Mouse (Mus musculus): ENCODE results near the gene Lhb.

Gene Lhb

DNA sequence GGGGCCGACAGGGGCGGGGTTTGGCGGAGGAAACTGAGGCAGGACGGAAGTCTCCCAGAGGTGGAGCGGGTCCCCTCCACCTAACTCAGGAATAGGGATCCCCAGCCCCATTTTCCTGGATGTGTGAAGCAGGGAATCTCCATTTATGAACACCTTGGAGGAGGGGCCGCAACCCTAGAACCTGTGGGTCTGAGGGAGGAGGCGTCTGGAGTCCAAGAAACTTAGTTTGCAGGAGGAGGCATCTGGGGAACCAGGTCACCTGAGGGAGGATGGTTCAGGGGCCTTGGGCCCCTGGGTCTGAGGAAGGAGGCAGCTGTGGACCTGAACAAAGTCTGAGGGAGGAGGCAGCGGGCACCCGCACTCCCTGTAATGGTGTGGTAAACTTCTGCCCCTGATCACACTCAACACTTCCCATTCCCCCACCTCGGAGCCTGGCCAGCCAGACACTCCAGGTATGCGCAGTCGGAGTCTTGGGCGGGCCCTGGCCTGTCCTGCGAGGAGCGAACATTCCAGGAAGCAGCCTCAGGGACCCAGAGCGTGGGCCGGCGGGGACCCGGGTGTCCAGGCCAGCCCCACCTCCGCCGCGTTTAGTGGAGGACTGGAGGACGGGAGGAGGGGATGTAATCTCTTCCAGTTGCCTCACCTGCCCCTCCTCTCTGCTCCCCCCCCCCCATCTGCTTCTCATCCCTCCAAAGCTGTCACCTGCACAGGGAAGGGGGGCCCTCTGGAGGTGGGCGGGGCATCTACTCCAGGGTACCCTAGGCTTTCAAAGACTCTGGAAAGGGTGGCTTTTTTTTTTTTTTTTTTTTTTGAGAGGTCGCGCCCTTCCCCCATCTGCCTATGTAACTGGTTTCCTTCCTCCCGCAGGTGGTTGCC, 6.5 kb upstream of the Lhb start:
- no peak for DNase-seq (ENCODE audit: low read depth, low spot score)

GRCm38 (mm10) chr7:45414740-45415224, 5.8 kb upstream of the Lhb start:
- DNase-seq (ENCODE audit: low read depth, low spot score), result no peak

DNA sequence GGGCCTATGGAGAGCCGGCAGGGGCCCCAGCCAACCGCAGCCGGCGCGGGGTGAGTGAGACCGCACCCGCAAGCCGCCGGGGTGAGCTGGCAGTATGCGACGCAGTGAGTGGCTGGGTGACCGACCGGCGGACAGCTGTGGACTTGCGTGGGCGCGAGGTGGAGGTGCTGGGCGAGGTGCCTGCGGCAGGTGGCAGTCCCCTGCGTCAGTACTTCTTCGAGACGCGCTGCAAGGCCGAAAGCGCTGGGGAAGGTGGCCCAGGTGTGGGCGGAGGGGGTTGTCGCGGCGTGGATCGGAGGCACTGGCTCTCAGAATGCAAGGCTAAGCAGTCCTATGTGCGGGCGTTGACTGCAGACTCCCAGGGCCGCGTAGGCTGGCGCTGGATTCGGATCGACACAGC, 5.0 kb upstream of the Lhb start:
- DNase-seq (ENCODE audit: low read depth, low spot score), result no peak

DNA sequence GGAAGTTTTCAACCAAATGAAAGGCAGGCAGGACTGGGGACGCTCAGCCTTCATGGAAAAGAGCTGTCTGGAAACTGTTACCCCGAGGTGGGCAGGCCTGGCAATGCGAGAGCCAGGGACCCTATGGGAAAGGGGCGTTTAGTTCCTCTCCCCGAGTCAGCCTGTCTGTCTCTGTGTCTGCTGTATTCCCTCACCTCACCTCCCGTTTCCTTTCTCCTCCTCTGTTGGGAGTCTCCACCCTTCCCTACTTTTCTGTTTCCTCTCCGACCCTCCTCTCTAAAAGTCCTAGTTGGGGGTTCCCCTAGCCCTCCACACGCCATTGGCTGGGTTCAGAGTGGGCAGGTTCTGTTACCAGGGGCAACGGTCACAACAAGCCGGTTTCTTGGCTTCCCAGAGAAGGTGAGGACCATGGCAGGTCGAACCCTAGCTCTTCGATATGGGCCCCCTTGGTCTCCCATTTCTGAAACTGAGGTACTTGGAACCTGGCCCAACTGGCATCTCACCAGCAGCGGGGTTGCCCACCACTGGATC, 2.6 kb upstream of the Lhb start:
- DNase-seq (ENCODE audit: low read depth, low spot score), result peak; percentile 46

GRCm38 (mm10) chr7:45419859-45420614, 583 bp upstream of the Lhb start:
- DNase-seq (ENCODE audit: low read depth, low spot score), result peak; percentile 89

DNA sequence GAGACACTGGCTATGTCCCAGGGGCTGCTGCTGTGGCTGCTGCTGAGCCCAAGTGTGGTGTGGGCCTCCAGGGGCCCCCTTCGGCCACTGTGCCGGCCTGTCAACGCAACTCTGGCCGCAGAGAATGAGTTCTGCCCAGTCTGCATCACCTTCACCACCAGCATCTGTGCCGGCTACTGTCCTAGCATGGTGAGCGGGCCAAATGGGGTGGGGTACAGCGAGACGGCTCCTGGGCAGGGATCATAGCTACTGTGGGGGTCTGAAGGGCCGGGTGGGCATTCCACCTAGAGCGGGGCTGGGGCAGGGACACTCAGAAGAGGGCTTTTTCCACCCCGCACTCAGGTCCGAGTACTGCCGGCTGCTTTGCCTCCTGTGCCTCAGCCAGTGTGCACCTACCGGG, 574 bp downstream of the Lhb start:
- no peak for DNase-seq (ENCODE audit: low read depth, low spot score)

DNA sequence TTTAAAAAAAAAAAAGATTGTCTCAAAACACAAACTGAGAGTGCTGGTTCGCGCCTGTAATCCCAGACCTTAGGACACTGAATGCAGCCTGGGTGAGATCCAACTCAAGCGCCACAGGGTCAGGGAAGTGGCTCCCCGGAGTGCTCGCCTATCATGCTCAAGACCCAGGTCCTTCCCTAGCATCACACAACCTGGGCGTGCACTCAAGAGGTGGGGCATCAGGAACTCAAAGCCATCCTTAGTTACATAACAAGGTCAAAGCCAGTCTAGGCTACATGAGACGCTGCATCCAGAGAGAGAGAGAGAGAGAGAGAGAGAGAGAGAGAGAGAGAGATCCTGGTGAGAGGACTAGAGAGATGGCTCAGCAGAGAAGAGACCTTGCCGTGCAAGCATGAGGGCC, 5.9 kb downstream of the Lhb start:
- DNase-seq (ENCODE audit: low read depth, low spot score), result no peak

DNA sequence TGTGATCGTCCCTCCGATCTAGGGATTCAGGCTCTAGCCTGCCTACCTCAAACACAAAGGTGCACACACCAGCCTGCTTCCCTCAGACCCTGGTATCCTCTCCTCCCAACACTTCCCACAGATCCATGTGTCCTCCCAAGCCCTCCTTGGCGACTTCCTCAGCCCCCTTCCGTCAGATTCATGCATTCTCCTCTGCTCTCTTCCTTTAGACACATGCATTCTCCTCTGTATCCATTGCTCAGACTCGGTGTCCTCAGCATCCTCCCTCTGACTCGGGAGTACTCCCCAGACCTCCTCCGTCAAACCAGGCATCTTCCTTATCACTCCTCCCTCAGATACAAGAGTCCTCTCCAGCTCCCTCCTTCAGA, 13.2 kb downstream of the Lhb start:
- DNase-seq (ENCODE audit: low read depth, low spot score), result no peak

- peak; percentile 100 for DNase-seq (ENCODE audit: low read depth, low spot score)
Measured at GRCm38 (mm10) chr7:45434203-45435015, 13.8 kb downstream of the Lhb start, which contains the start of gene Gys1. TSS of gene Gys1 (plus strand) at chr7:45434844.

DNA sequence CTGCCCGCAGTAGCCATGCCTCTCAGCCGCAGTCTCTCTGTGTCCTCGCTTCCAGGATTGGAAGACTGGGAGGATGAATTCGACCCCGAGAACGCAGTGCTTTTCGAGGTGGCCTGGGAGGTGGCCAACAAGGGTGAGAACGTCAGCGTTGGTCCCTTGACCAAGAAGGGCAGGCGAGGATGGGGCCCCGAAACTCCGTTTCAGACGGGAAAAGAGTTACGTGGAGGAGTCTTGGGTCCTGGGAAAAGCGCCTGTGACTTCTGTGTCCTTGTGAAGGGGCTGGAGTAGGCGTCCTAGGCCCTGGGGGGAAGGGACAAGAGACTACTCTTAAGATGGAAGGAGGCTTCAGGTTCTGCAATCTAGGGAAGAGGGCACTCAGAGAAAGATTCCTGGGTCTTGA, 14.4 kb downstream of the Lhb start:
- no peak for DNase-seq (ENCODE audit: low read depth, low spot score)

- DNase-seq (ENCODE audit: low read depth, low spot score), result no peak
Measured at GRCm38 (mm10) chr7:45436444-45436843, 15.8 kb downstream of the Lhb start.

GRCm38 (mm10) chr7:45437046-45437445, 16.4 kb downstream of the Lhb start:
- peak; percentile 88 for DNase-seq (ENCODE audit: low read depth, low spot score)

GRCm38 (mm10) chr7:45437521-45438276, 17.1 kb downstream of the Lhb start, which contains the start of gene Ruvbl2:
TSS of gene Ruvbl2 (minus strand) at chr7:45438096.
- peak; percentile 91 for DNase-seq (ENCODE audit: low read depth, low spot score)

DNA sequence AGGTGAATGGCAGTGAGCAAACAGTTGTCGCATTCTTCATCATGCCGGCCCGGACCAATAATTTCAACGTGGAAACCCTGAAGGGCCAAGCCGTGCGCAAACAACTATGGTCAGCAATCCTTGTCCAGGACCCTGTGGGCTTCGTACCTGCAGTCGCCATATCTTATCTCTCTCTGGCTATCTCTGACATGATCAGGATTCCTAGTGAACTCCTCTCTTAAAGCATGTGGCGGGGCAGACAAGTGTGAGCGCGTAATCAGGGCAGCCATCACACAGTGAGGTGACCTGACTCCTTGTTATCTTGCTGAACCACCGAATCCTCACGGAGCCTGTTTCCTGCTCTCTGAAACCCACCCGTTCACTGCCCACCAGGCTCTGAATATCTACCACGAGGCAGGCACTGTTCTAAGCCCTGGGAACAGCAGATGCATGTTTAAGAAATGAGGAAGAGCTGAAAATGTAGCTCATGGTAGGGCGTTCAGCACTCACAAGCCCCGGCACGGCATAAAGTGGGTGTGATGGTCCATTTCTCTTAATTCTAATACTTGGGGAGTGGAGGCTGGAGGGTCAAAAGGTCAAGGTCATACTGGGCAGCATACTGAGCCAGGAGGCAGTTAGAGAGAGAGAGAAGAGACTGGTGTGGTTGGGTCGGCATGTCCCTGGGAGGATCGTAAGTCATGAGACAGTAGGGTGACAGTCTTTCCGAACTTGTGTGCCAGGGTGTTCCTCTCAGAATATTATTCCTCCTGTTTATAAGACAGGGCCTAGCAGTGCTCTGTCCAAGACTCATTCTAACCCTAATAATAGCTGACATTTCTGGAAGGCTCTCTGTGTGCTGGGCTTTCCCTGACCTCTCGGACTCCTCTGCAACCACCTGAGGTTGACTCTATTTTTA, 23.2 kb downstream of the Lhb start:
- peak; percentile 58 for DNase-seq (ENCODE audit: low read depth, low spot score)

DNA sequence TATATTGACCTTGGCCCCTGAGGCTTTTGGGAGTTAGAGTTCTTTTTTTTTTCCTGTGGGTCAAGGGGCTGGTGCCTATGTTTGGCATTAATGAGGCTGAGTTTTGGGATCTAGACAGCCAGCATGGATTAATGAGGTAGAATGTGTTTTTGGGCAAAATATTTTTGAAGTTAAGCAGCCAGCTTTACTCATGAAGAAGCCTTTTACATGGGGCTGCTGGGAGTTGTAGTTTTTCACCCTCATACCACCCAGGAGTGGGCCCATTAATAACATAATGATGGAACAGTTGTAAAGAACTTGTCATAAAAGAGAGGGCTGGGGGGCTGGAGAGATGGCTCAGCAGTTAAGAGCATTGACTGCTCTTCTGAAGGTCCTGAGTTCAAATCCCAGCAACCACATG, 26.0 kb downstream of the Lhb start:
- DNase-seq (ENCODE audit: low read depth, low spot score), result no peak

- peak; percentile 83 for DNase-seq (ENCODE audit: low read depth, low spot score)
Measured at GRCm38 (mm10) chr7:45447325-45447990, 26.8 kb downstream of the Lhb start.

- no peak for DNase-seq (ENCODE audit: low read depth, low spot score)
Measured at GRCm38 (mm10) chr7:45449974-45450373, 29.4 kb downstream of the Lhb start.

DNA sequence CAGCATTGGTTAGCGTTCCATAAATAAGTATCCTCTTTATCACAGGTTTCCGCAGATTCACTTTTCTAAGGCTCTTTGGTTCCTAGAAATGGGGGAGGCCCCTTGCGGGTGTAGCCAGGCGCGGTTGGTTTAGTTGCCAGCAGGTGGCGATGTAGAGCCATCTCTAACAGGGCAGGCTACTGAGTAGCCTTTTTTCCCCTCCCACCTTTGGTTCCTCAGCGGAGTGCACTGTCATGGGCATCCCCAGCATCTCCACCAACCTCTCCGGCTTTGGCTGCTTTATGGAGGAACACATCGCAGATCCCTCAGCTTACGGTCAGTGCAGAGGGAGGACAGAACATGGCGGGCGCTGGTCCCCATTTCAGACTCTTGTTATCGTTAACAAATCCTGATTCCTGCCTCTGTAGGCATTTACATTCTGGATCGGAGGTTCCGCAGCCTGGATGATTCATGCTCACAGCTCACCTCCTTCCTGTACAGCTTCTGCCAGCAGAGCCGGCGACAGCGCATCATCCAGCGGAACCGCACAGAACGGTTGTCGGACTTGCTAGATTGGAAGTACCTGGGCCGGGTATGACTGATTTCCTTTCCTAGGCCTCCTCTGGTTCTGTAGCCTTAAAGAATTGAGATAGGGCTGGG, 30.8 kb downstream of the Lhb start:
- DNase-seq (ENCODE audit: low read depth, low spot score), result peak; percentile 90

GRCm38 (mm10) chr7:45454971-45455370, 34.4 kb downstream of the Lhb start:
- DNase-seq (ENCODE audit: low read depth, low spot score), result no peak

Data from R1 (cell line).